Mouse (Mus musculus): ENCODE measurements around the gene Plac1. TPM values are rescaled to one million over a fixed set of nuclear protein-coding genes. Genes with fewer than 3 reads are reported as not detected.

The Plac1 gene
- total and polyA plus RNA-seq, 2 experiments: not detected

GRCm38 (mm10) chrX:53118019-53118418 is 121.9 kb downstream of the Plac1 start:
- DNase-seq (ENCODE audit: extremely low read depth, low read depth, low spot score): no peak
- no peak overlapping the region for H3K9ac ChIP-seq (ENCODE audit: low read depth, low read length)
- H3K27me3 ChIP-seq (ENCODE audit: control insufficient read depth, insufficient read depth, low read length): no peaks in the 10 kb centered on the region
- H3K36me3 ChIP-seq (ENCODE audit: control insufficient read depth, insufficient read depth, low read length): no peaks in the 10 kb centered on the region
- H3K27ac ChIP-seq (replicated peaks; ENCODE audit: insufficient read depth, low read depth, low read length): no peak overlapping the region
- H3K4me3 ChIP-seq (ENCODE audit: insufficient read depth, low read depth, low read length): no peak overlapping the region
- TF ChIP-seq POLR2A (IDR thresholded peaks at IDR 0.05; ENCODE audit: extremely low read depth, insufficient read depth, low read length): no peak
- TF ChIP-seq CTCF (IDR thresholded peaks at IDR 0.05; ENCODE audit: low read depth, low read length): no peak
- no peaks in the 10 kb centered on the region for H3K79me2 ChIP-seq (ENCODE audit: control insufficient read depth, insufficient read depth, low read length)
- H3K4me1 ChIP-seq (ENCODE audit: control insufficient read depth, insufficient read depth, low read length): no peaks in the 10 kb centered on the region

- Histone ChIP-seq H3K4me1 (ENCODE audit: control insufficient read depth, insufficient read depth, low read length) (no peaks in the 10 kb centered on the region), H3K27ac (replicated peaks; ENCODE audit: insufficient read depth, low read depth, low read length) (no peak overlapping the region), H3K27me3 (ENCODE audit: control insufficient read depth, insufficient read depth, low read length) (no peaks in the 10 kb centered on the region), H3K79me2 (ENCODE audit: control insufficient read depth, insufficient read depth, low read length) (no peaks in the 10 kb centered on the region), H3K36me3 (ENCODE audit: control insufficient read depth, insufficient read depth, low read length) (no peaks in the 10 kb centered on the region), H3K9ac (ENCODE audit: low read depth, low read length) (no peak overlapping the region), H3K4me3 (ENCODE audit: insufficient read depth, low read depth, low read length) (no peak overlapping the region)
- 80% methylated on average over 7 of the region's 7 CpGs for WGBS
- DNase-seq (ENCODE audit: extremely low read depth, low read depth, low spot score): no peak
- TF ChIP-seq POLR2A (IDR thresholded peaks at IDR 0.05; ENCODE audit: extremely low read depth, insufficient read depth, low read length) (no peak), CTCF (IDR thresholded peaks at IDR 0.05; ENCODE audit: low read depth, low read length) (no peak)
Measured at GRCm38 (mm10) chrX:53114994-53115393, 124.9 kb downstream of the Plac1 start.

- Histone ChIP-seq H3K27ac (replicated peaks; ENCODE audit: insufficient read depth, low read depth, low read length) (no peak overlapping the region), H3K9ac (ENCODE audit: low read depth, low read length) (no peak overlapping the region), H3K36me3 (ENCODE audit: control insufficient read depth, insufficient read depth, low read length) (no peaks in the 10 kb centered on the region), H3K27me3 (ENCODE audit: control insufficient read depth, insufficient read depth, low read length) (no peaks in the 10 kb centered on the region), H3K4me3 (ENCODE audit: insufficient read depth, low read depth, low read length) (no peak overlapping the region), H3K4me1 (ENCODE audit: control insufficient read depth, insufficient read depth, low read length) (no peaks in the 10 kb centered on the region), H3K79me2 (ENCODE audit: control insufficient read depth, insufficient read depth, low read length) (no peaks in the 10 kb centered on the region)
- no peak for TF ChIP-seq CTCF (IDR thresholded peaks at IDR 0.05; ENCODE audit: low read depth, low read length)
- no peak for TF ChIP-seq POLR2A (IDR thresholded peaks at IDR 0.05; ENCODE audit: extremely low read depth, insufficient read depth, low read length)
- 94% methylated on average over 4 of the region's 4 CpGs for WGBS
- DNase-seq (ENCODE audit: extremely low read depth, low read depth, low spot score): no peak
Measured at GRCm38 (mm10) chrX:53110142-53110541, 129.8 kb downstream of the Plac1 start.

- Histone ChIP-seq H3K36me3 (ENCODE audit: control insufficient read depth, insufficient read depth, low read length) (no peaks in the 10 kb centered on the region), H3K27me3 (ENCODE audit: control insufficient read depth, insufficient read depth, low read length) (no peaks in the 10 kb centered on the region)
Measured at GRCm38 (mm10) chrX:53107127-53107526, 132.8 kb downstream of the Plac1 start.

GRCm38 (mm10) chrX:53101165-53101564 is 138.7 kb downstream of the Plac1 start:
- Histone ChIP-seq H3K9ac (ENCODE audit: low read depth, low read length) (no peak overlapping the region), H3K36me3 (ENCODE audit: control insufficient read depth, insufficient read depth, low read length) (no peaks in the 10 kb centered on the region), H3K27ac (replicated peaks; ENCODE audit: insufficient read depth, low read depth, low read length) (no peak overlapping the region), H3K4me3 (ENCODE audit: insufficient read depth, low read depth, low read length) (no peak overlapping the region), H3K79me2 (ENCODE audit: control insufficient read depth, insufficient read depth, low read length) (no peaks in the 10 kb centered on the region), H3K27me3 (ENCODE audit: control insufficient read depth, insufficient read depth, low read length) (no peaks in the 10 kb centered on the region), H3K4me1 (ENCODE audit: control insufficient read depth, insufficient read depth, low read length) (no peaks in the 10 kb centered on the region)
- WGBS: 68% methylated on average over 2 of the region's 2 CpGs
- no peak for DNase-seq (ENCODE audit: extremely low read depth, low read depth, low spot score)
- TF ChIP-seq CTCF (IDR thresholded peaks at IDR 0.05; ENCODE audit: low read depth, low read length): no peak
- TF ChIP-seq POLR2A (IDR thresholded peaks at IDR 0.05; ENCODE audit: extremely low read depth, insufficient read depth, low read length): no peak

More at GRCm38 (mm10) chrX:53107127-53107526, 132.8 kb downstream of the Plac1 start:
- DNase-seq (ENCODE audit: extremely low read depth, low read depth, low spot score): no peak
- TF ChIP-seq CTCF (IDR thresholded peaks at IDR 0.05; ENCODE audit: low read depth, low read length) (no peak), POLR2A (IDR thresholded peaks at IDR 0.05; ENCODE audit: extremely low read depth, insufficient read depth, low read length) (no peak)
- Histone ChIP-seq H3K79me2 (ENCODE audit: control insufficient read depth, insufficient read depth, low read length) (no peaks in the 10 kb centered on the region), H3K9ac (ENCODE audit: low read depth, low read length) (no peak overlapping the region), H3K27ac (replicated peaks; ENCODE audit: insufficient read depth, low read depth, low read length) (no peak overlapping the region), H3K4me3 (ENCODE audit: insufficient read depth, low read depth, low read length) (no peak overlapping the region), H3K4me1 (ENCODE audit: control insufficient read depth, insufficient read depth, low read length) (no peaks in the 10 kb centered on the region)
- 89% methylated on average over 2 of the region's 2 CpGs for WGBS

GRCm38 (mm10) chrX:53099951-53100350 is 140.0 kb downstream of the Plac1 start:
- H3K27ac ChIP-seq (replicated peaks; ENCODE audit: insufficient read depth, low read depth, low read length): no peak overlapping the region
- no peaks in the 10 kb centered on the region for H3K79me2 ChIP-seq (ENCODE audit: control insufficient read depth, insufficient read depth, low read length)
- no peak overlapping the region for H3K4me3 ChIP-seq (ENCODE audit: insufficient read depth, low read depth, low read length)
- no peak overlapping the region for H3K9ac ChIP-seq (ENCODE audit: low read depth, low read length)
- H3K27me3 ChIP-seq (ENCODE audit: control insufficient read depth, insufficient read depth, low read length): no peaks in the 10 kb centered on the region
- DNase-seq (ENCODE audit: extremely low read depth, low read depth, low spot score): no peak
- TF ChIP-seq CTCF (IDR thresholded peaks at IDR 0.05; ENCODE audit: low read depth, low read length): no peak
- TF ChIP-seq POLR2A (IDR thresholded peaks at IDR 0.05; ENCODE audit: extremely low read depth, insufficient read depth, low read length): no peak
- H3K4me1 ChIP-seq (ENCODE audit: control insufficient read depth, insufficient read depth, low read length): no peaks in the 10 kb centered on the region
- 51% methylated on average over 7 of the region's 7 CpGs for WGBS
- H3K36me3 ChIP-seq (ENCODE audit: control insufficient read depth, insufficient read depth, low read length): no peaks in the 10 kb centered on the region

All from liver, adult 2 months (tissue).